Mouse (Mus musculus) bone marrow macrophage, adult 2 months (primary cell): ENCODE results near the gene Fam192a.

ENCODE experiments used
- CTCF ChIP-seq: IDR thresholded peaks from 2 replicates; pipeline ENCODE4 v1.5.1; 2012; ENCODE audit warnings: low read depth, mild to moderate bottlenecking, low read length, moderate library complexity
- POLR2A ChIP-seq: IDR thresholded peaks from 2 replicates; pipeline ENCODE4 v1.6.1; 2012; ENCODE audit warnings: mild to moderate bottlenecking, low read depth, low read length, borderline replicate concordance

DNA sequence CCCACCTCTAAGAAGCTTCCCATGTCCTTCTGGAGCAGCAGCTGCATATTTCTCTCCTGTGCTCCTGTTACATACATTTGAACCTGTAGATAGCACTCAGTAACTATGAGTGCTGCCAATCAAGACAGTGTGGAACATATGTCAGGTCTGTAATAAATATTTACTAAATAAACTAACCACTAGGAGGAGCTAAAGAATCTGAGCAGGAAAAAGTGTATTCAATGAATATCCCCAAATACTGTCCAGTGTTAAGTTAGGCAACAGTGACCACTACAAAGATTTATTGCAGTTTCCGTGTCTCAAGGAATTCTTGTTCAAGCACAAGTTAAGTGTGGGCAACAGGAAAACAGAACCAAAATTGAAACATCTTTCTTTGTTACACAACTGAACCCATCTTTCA, 7.6 kb downstream of the Fam192a start:
- TF ChIP-seq CTCF = no peak
- no peak for TF ChIP-seq POLR2A
